Mouse (Mus musculus): Measurements from ENCODE around the gene Ppp1cc. TPM values are rescaled to one million over a fixed set of nuclear protein-coding genes. Genes with fewer than 3 reads are reported as not detected.
"Not testable (repeated sequence)": the region's sequence is repeated elsewhere in the genome, so short reads cannot be mapped to it uniquely, and the experiment has no call there.

The Ppp1cc gene
- polyA plus RNA-seq, 1 experiment from 2014 or later, result 97.9 TPM

DNA sequence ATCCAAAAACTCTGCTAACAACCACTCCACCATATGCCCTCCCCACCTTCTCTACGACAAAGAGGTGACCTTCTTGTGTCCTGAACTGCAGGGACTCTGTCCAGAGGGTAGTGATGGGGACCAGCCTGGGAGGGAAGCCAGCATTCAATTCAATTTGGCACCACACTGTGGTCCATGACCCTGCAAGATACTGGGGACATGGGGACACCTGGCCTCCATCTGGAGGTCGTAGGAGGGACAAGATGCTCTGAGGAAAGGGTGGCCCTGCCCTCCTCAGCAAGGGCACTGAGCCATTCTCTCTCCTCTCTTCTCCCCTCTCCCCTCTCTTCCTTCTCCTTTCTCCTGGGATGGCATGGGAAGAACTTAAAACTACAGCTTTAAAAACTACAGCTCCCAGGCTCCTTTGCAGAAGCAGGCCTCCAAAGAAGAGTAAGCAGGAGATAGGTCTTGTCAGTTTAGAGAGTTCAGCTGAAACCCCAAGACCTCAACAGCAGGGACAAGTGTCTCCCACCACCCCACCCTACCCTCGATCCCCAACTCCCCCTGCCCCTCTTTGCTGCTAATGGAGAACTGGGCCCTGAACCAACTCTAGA is 22.7 kb upstream of the Ppp1cc start:
- WGBS (ENCODE audit: insufficient replicate concordance), result 72% methylated on average over 3 of the region's 3 CpGs
- H3K36me3 ChIP-seq (replicated peaks; ENCODE audit: insufficient read depth, low read length), result no peaks in the 10 kb centered on the region
- no peak for DNase-seq
- TF ChIP-seq CTCF (IDR thresholded peaks at IDR 0.05; ENCODE audit: low read depth) (no peak), EP300 (IDR thresholded peaks at IDR 0.05; ENCODE audit: low read depth) (no peak)
- H3K9ac ChIP-seq (replicated peaks), result no peak overlapping the region
- H3K4me2 ChIP-seq (ENCODE audit: low read depth, low read length), result no peak overlapping the region
- ATAC-seq, result no peak
- H3K27ac ChIP-seq (ENCODE audit: low read depth), result no peak overlapping the region
- peaks cover 30% of the 10 kb centered on the region for H3K4me1 ChIP-seq (ENCODE audit: insufficient read depth)
- H3K9me3 ChIP-seq (ENCODE audit: low read length), result no peaks in the 10 kb centered on the region
- no peak overlapping the region for H3K4me3 ChIP-seq (ENCODE audit: low read depth, low read length)
- H3K27me3 ChIP-seq (ENCODE audit: insufficient read depth, low read length), result no peaks in the 10 kb centered on the region

- Histone ChIP-seq H3K4me3 (ENCODE audit: low read depth, low read length) (no peak overlapping the region), H3K36me3 (replicated peaks; ENCODE audit: insufficient read depth, low read length) (no peaks in the 10 kb centered on the region), H3K4me1 (ENCODE audit: insufficient read depth) (peaks cover 24% of the 10 kb centered on the region), H3K27ac (ENCODE audit: low read depth) (no peak overlapping the region), H3K9ac (replicated peaks) (no peak overlapping the region), H3K9me3 (ENCODE audit: low read length) (no peaks in the 10 kb centered on the region), H3K4me2 (ENCODE audit: low read depth, low read length) (no peak overlapping the region; the same call in 1 of the 2 replicates), H3K27me3 (ENCODE audit: insufficient read depth, low read length) (no peaks in the 10 kb centered on the region)
- 48% methylated on average over 14 of the region's 14 CpGs for WGBS (ENCODE audit: insufficient replicate concordance)
- TF ChIP-seq EP300 (IDR thresholded peaks at IDR 0.05; ENCODE audit: low read depth) (peak; percentile 88), CTCF (IDR thresholded peaks at IDR 0.05; ENCODE audit: low read depth) (no peak)
- ATAC-seq, result peak; percentile 46
- peak; percentile 65 for DNase-seq
Observed at GRCm38 (mm10) chr5:122136508-122137408, 21.3 kb upstream of the Ppp1cc start.

DNA sequence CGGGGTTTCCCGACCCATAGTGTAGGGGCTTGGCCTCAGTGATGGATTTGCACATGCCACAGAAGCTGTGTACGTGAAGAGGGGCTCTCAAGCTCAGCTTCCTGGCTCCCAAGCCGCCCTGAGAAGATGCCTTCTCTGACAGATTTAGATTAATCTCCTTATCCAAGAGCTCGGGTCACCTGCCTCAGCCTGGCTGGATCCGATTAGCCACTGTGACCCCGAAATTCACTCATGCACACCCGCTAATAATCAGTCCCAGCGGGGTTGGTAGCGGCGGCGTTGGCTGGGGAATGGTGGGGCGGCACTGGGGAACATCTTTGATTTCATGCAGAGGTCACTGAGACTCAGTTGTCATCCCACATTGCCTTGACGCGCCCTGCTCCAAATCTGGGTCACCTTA is 19.2 kb upstream of the Ppp1cc start:
- DNase-seq (no peak), ATAC-seq (no peak)
- no peaks in the 10 kb centered on the region for H3K27me3 ChIP-seq (ENCODE audit: insufficient read depth, low read length)
- no peak overlapping the region for H3K9ac ChIP-seq (replicated peaks)
- no peak overlapping the region for H3K4me3 ChIP-seq (ENCODE audit: low read depth, low read length)
- no peak overlapping the region for H3K27ac ChIP-seq (ENCODE audit: low read depth)
- no peaks in the 10 kb centered on the region for H3K9me3 ChIP-seq (ENCODE audit: low read length)
- peaks cover 13% of the 10 kb centered on the region for H3K4me1 ChIP-seq (ENCODE audit: insufficient read depth)
- WGBS (ENCODE audit: insufficient replicate concordance), result 73% methylated on average over 15 of the region's 15 CpGs
- no peaks in the 10 kb centered on the region for H3K36me3 ChIP-seq (replicated peaks; ENCODE audit: insufficient read depth, low read length)
- no peak overlapping the region for H3K4me2 ChIP-seq (ENCODE audit: low read depth, low read length)
- no peak for TF ChIP-seq CTCF (IDR thresholded peaks at IDR 0.05; ENCODE audit: low read depth)
- no peak for TF ChIP-seq EP300 (IDR thresholded peaks at IDR 0.05; ENCODE audit: low read depth)

DNA sequence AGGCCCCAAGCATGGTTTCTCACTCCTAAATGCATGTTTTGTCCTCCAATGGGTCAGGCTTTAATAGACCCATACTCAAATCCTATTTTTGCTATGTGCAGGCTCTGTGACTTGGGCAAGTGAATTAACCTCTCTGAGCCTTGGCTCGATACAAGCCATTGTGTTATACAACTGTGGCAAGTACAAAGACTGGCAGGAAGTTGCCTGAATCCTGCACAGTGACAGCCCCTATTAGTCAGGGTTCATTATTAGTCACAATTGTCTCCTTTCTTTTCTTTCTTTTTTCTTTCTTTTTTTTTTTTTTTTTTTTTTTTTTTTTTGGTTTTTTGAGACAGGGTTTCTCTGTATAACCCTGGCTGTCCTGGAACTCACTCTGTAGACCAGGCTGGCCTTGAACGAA is 18.3 kb upstream of the Ppp1cc start:
- not testable (repeated sequence) for H3K4me3 ChIP-seq (ENCODE audit: low read depth, low read length); DNase-seq

DNA sequence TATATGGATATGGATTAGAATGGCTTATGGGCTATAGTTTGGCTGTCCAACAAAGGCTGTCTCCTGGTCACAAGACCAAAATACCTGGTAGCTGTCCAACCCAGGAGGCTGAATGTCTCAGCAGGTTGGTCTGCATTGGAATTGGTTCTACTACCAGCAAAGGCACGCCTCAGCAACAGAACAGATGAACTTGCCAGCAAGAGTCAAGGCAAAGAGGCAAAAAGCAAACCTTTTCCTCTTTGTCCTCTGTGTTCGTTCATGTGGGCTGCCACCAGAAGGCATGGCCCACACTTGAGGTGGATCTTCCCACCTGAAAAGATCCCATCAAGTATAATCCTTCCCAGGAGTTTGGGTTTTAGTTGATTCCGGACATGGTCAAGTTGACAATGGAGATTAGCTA is 17.4 kb upstream of the Ppp1cc start, which contains the start of gene Ccdc63:
Ccdc63 (minus strand) TSS at position 101 of the 400 bp plus-strand sequence.
- H3K4me3 ChIP-seq (ENCODE audit: low read depth, low read length), result no peak within 1 kb of the TSS
- no peaks in the 10 kb centered on the region for H3K27me3 ChIP-seq (ENCODE audit: insufficient read depth, low read length)
- peaks cover 19% of the 10 kb centered on the region for H3K4me1 ChIP-seq (ENCODE audit: insufficient read depth)
- no peak within 1 kb of the TSS for H3K27ac ChIP-seq (ENCODE audit: low read depth)
- TF ChIP-seq EP300 (IDR thresholded peaks at IDR 0.05; ENCODE audit: low read depth) (no peak), CTCF (IDR thresholded peaks at IDR 0.05; ENCODE audit: low read depth) (no peak)
- no peak within 1 kb of the TSS for H3K4me2 ChIP-seq (ENCODE audit: low read depth, low read length)
- no peaks in the 10 kb centered on the region for H3K9me3 ChIP-seq (ENCODE audit: low read length)
- no peaks in the 10 kb centered on the region for H3K36me3 ChIP-seq (replicated peaks; ENCODE audit: insufficient read depth, low read length)
- DNase-seq (no peak), ATAC-seq (no peak)
- no peak within 1 kb of the TSS for H3K9ac ChIP-seq (replicated peaks)
- WGBS (ENCODE audit: insufficient replicate concordance), result 91% methylated on average over 3 of the region's 3 CpGs

More for the DNA sequence above, 18.3 kb upstream of the Ppp1cc start:
- not testable (repeated sequence) for H3K9me3 ChIP-seq (ENCODE audit: low read length); H3K9ac ChIP-seq (replicated peaks); H3K4me2 ChIP-seq (ENCODE audit: low read depth, low read length); H3K36me3 ChIP-seq (replicated peaks; ENCODE audit: insufficient read depth, low read length); ATAC-seq; H3K27me3 ChIP-seq (ENCODE audit: insufficient read depth, low read length); H3K27ac ChIP-seq (ENCODE audit: low read depth)
- H3K4me1 ChIP-seq (ENCODE audit: insufficient read depth), result peaks cover 16% of the 10 kb centered on the region
- 60% methylated on average over 2 of the region's 2 CpGs for WGBS (ENCODE audit: insufficient replicate concordance)

GRCm38 (mm10) chr5:122142230-122142992 is 15.7 kb upstream of the Ppp1cc start:
- H3K4me2 ChIP-seq (ENCODE audit: low read depth, low read length), result peak overlapping the region; percentile 26
- H3K9me3 ChIP-seq (ENCODE audit: low read length), result no peaks in the 10 kb centered on the region
- peak; percentile 78 for DNase-seq
- WGBS (ENCODE audit: insufficient replicate concordance), result 29% methylated on average over 8 of the region's 8 CpGs
- H3K36me3 ChIP-seq (replicated peaks; ENCODE audit: insufficient read depth, low read length), result no peaks in the 10 kb centered on the region
- ATAC-seq, result peak; percentile 32; the same call in 1 of the 2 replicates
- no peak overlapping the region for H3K27ac ChIP-seq (ENCODE audit: low read depth)
- no peak overlapping the region for H3K9ac ChIP-seq (replicated peaks)
- TF ChIP-seq CTCF (IDR thresholded peaks at IDR 0.05; ENCODE audit: low read depth) (peak; percentile 83), EP300 (IDR thresholded peaks at IDR 0.05; ENCODE audit: low read depth) (no peak)
- no peak overlapping the region for H3K4me3 ChIP-seq (ENCODE audit: low read depth, low read length)
- peaks cover 14% of the 10 kb centered on the region for H3K4me1 ChIP-seq (ENCODE audit: insufficient read depth)
- no peaks in the 10 kb centered on the region for H3K27me3 ChIP-seq (ENCODE audit: insufficient read depth, low read length)
